Mouse (Mus musculus): ENCODE measurements around the gene Nid1. TPM values are rescaled to one million over a fixed set of nuclear protein-coding genes. Genes with fewer than 3 reads are reported as not detected.

Gene Nid1
- polyA plus RNA-seq, 1 experiment from 2014 or later: 69.6 TPM

GRCm38 (mm10) chr13:13506556-13506955 is 69.2 kb downstream of the Nid1 start:
- Histone ChIP-seq H3K9me3 (no peaks in the 10 kb centered on the region), H3K4me2 (replicated peaks) (no peak overlapping the region), H3K36me3 (peaks cover 2% of the 10 kb centered on the region; the same call in 1 of the 2 replicates), H3K9ac (no peak overlapping the region), H3K27me3 (replicated peaks) (no peaks in the 10 kb centered on the region), H3K4me3 (replicated peaks) (no peak overlapping the region), H3K27ac (no peak overlapping the region), H3K4me1 (replicated peaks) (no peaks in the 10 kb centered on the region)
- 88% methylated on average over 5 of the region's 5 CpGs for WGBS
- ATAC-seq: no peak

GRCm38 (mm10) chr13:13514861-13515260 is 77.5 kb downstream of the Nid1 start:
- ATAC-seq: no peak
- no peak overlapping the region for H3K27ac ChIP-seq
- no peaks in the 10 kb centered on the region for H3K36me3 ChIP-seq
- no peaks in the 10 kb centered on the region for H3K4me1 ChIP-seq (replicated peaks)
- WGBS: 79% methylated on average over 4 of the region's 4 CpGs
- H3K4me3 ChIP-seq (replicated peaks): no peak overlapping the region
- no peaks in the 10 kb centered on the region for H3K27me3 ChIP-seq (replicated peaks)
- H3K9me3 ChIP-seq: no peaks in the 10 kb centered on the region
- H3K9ac ChIP-seq: no peak overlapping the region
- H3K4me2 ChIP-seq (replicated peaks): no peak overlapping the region

GRCm38 (mm10) chr13:13516376-13517225 is 79.2 kb downstream of the Nid1 start:
- peak; percentile 72 for ATAC-seq
- no peak overlapping the region for H3K27ac ChIP-seq
- no peak overlapping the region for H3K9ac ChIP-seq
- no peak overlapping the region for H3K4me3 ChIP-seq (replicated peaks)
- H3K27me3 ChIP-seq (replicated peaks): no peaks in the 10 kb centered on the region
- no peaks in the 10 kb centered on the region for H3K36me3 ChIP-seq
- H3K4me2 ChIP-seq (replicated peaks): no peak overlapping the region
- 47% methylated on average over 17 of the region's 17 CpGs for WGBS
- no peaks in the 10 kb centered on the region for H3K9me3 ChIP-seq
- H3K4me1 ChIP-seq (replicated peaks): no peaks in the 10 kb centered on the region

- no peaks in the 10 kb centered on the region for H3K36me3 ChIP-seq
- 80% methylated on average over 7 of the region's 7 CpGs for WGBS
These were observed 80.8 kb downstream of the Nid1 start for GRCm38 (mm10) chr13:13518114-13518513.

GRCm38 (mm10) chr13:13520436-13520835 is 83.1 kb downstream of the Nid1 start:
- H3K4me3 ChIP-seq (replicated peaks): no peak overlapping the region
- no peak overlapping the region for H3K27ac ChIP-seq
- H3K9me3 ChIP-seq: no peaks in the 10 kb centered on the region
- no peaks in the 10 kb centered on the region for H3K36me3 ChIP-seq
- no peaks in the 10 kb centered on the region for H3K4me1 ChIP-seq (replicated peaks)
- no peak overlapping the region for H3K4me2 ChIP-seq (replicated peaks)
- H3K9ac ChIP-seq: no peak overlapping the region
- no peak for ATAC-seq
- WGBS: 90% methylated on average over 5 of the region's 5 CpGs
- no peaks in the 10 kb centered on the region for H3K27me3 ChIP-seq (replicated peaks)

More at GRCm38 (mm10) chr13:13518114-13518513, 80.8 kb downstream of the Nid1 start:
- Histone ChIP-seq H3K27me3 (replicated peaks) (no peaks in the 10 kb centered on the region), H3K9me3 (no peaks in the 10 kb centered on the region), H3K27ac (no peak overlapping the region), H3K4me1 (replicated peaks) (no peaks in the 10 kb centered on the region), H3K4me3 (replicated peaks) (no peak overlapping the region), H3K9ac (no peak overlapping the region), H3K4me2 (replicated peaks) (no peak overlapping the region)
- ATAC-seq: no peak

- Histone ChIP-seq H3K9me3 (no peaks in the 10 kb centered on the region), H3K4me2 (replicated peaks) (no peak overlapping the region), H3K4me3 (replicated peaks) (no peak overlapping the region), H3K27me3 (replicated peaks) (no peaks in the 10 kb centered on the region), H3K36me3 (no peaks in the 10 kb centered on the region), H3K4me1 (replicated peaks) (no peaks in the 10 kb centered on the region), H3K27ac (no peak overlapping the region), H3K9ac (no peak overlapping the region)
- no peak for ATAC-seq
- 87% methylated on average over 9 of the region's 9 CpGs for WGBS
These were observed 86.6 kb downstream of the Nid1 start for GRCm38 (mm10) chr13:13523625-13524584.

- no peaks in the 10 kb centered on the region for H3K27me3 ChIP-seq (replicated peaks)
- H3K4me3 ChIP-seq (replicated peaks): no peak overlapping the region
- no peak overlapping the region for H3K27ac ChIP-seq
- no peaks in the 10 kb centered on the region for H3K9me3 ChIP-seq
- no peaks in the 10 kb centered on the region for H3K4me1 ChIP-seq (replicated peaks)
- no peak overlapping the region for H3K4me2 ChIP-seq (replicated peaks)
- H3K36me3 ChIP-seq: no peaks in the 10 kb centered on the region
- WGBS: 84% methylated on average over 2 of the region's 2 CpGs
- H3K9ac ChIP-seq: no peak overlapping the region
- ATAC-seq: no peak
These were observed 87.9 kb downstream of the Nid1 start for GRCm38 (mm10) chr13:13525205-13525604.

- Histone ChIP-seq H3K27me3 (replicated peaks) (no peaks in the 10 kb centered on the region), H3K27ac (no peak overlapping the region), H3K9ac (no peak overlapping the region), H3K4me3 (replicated peaks) (no peak overlapping the region), H3K4me2 (replicated peaks) (no peak overlapping the region), H3K4me1 (replicated peaks) (no peaks in the 10 kb centered on the region), H3K36me3 (no peaks in the 10 kb centered on the region), H3K9me3 (no peaks in the 10 kb centered on the region)
- WGBS: 84% methylated on average over 5 of the region's 5 CpGs
- no peak for ATAC-seq
These were observed 88.5 kb downstream of the Nid1 start for GRCm38 (mm10) chr13:13525877-13526276.

GRCm38 (mm10) chr13:13529115-13529542 is 91.8 kb downstream of the Nid1 start:
- Histone ChIP-seq H3K4me1 (replicated peaks) (no peaks in the 10 kb centered on the region), H3K9me3 (no peaks in the 10 kb centered on the region), H3K36me3 (no peaks in the 10 kb centered on the region), H3K27me3 (replicated peaks) (no peaks in the 10 kb centered on the region), H3K4me2 (replicated peaks) (no peak overlapping the region), H3K9ac (no peak overlapping the region), H3K4me3 (replicated peaks) (no peak overlapping the region), H3K27ac (no peak overlapping the region)
- WGBS: 56% methylated on average over 11 of the region's 11 CpGs
- no peak for ATAC-seq

- H3K9me3 ChIP-seq: no peaks in the 10 kb centered on the region
- H3K9ac ChIP-seq: no peak overlapping the region
- no peaks in the 10 kb centered on the region for H3K4me1 ChIP-seq (replicated peaks)
- no peaks in the 10 kb centered on the region for H3K27me3 ChIP-seq (replicated peaks)
- no peak for ATAC-seq
- 90% methylated on average over 4 of the region's 4 CpGs for WGBS
- H3K4me3 ChIP-seq (replicated peaks): no peak overlapping the region
- no peak overlapping the region for H3K4me2 ChIP-seq (replicated peaks)
- no peak overlapping the region for H3K27ac ChIP-seq
- H3K36me3 ChIP-seq: no peaks in the 10 kb centered on the region
These were observed 93.6 kb downstream of the Nid1 start for GRCm38 (mm10) chr13:13530913-13531312.

- WGBS: 81% methylated on average over 7 of the region's 7 CpGs
- Histone ChIP-seq H3K9me3 (no peaks in the 10 kb centered on the region), H3K27me3 (replicated peaks) (no peaks in the 10 kb centered on the region), H3K4me1 (replicated peaks) (no peaks in the 10 kb centered on the region), H3K4me2 (replicated peaks) (no peak overlapping the region), H3K27ac (no peak overlapping the region), H3K36me3 (no peaks in the 10 kb centered on the region), H3K9ac (no peak overlapping the region), H3K4me3 (replicated peaks) (no peak overlapping the region)
- no peak for ATAC-seq
These were observed 94.6 kb downstream of the Nid1 start for GRCm38 (mm10) chr13:13531923-13532322.

GRCm38 (mm10) chr13:13536555-13536954 is 99.2 kb downstream of the Nid1 start:
- WGBS: 92% methylated on average over 2 of the region's 2 CpGs
- Histone ChIP-seq H3K9me3 (no peaks in the 10 kb centered on the region), H3K4me1 (replicated peaks) (no peaks in the 10 kb centered on the region), H3K9ac (no peak overlapping the region), H3K4me2 (replicated peaks) (no peak overlapping the region), H3K27me3 (replicated peaks) (no peaks in the 10 kb centered on the region), H3K4me3 (replicated peaks) (no peak overlapping the region), H3K36me3 (no peaks in the 10 kb centered on the region), H3K27ac (no peak overlapping the region)
- ATAC-seq: no peak
